Mouse (Mus musculus) kidney, postnatal 10 days (tissue): Measurements from ENCODE around the gene B230219D22Rik.
A peak's percentile ranks its signal among the peaks of the same experiment; 100 is the strongest.

Experiments used
- DNase-seq: peaks from one replicate; pipeline ENCODE4 v3.0.0; 2021; ENCODE audit warnings: mixed read lengths

B230219D22Rik gene

DNA sequence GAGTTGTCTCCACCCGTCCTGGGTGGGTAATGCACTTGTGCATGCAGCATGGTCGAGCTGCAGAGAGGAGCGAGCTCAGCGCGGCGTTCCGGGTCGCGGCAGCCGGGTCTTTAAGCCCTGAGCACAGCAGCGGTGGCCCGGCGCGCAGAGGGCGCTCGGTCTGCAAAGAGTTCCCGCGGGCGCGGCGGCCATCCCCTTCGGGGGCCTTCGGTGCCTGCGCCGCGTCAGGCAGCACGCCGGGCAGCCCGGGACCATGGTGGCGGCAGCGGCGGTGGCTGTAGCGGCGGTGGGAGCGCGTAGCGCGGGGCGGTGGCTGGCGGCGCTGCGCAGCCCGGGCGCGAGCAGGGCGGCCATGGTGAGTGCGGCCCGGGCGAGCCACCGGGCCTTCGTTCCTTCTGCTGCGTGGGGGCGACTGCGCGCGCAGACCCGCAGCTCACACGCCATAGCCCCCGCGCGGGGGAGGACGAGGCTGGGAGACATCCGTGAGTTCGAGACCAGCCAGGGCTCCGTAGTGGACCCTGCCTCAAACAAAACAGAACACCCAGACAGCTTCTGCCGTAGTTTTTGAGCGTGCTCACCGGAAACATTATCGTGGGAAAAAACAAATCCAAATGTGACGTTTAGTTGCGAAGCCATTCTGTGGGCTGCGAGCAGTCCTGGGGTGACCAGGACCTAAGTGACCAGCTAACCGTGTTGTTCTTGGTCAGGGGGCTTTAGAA, 34.4 kb downstream of the B230219D22Rik start, which contains the start of gene Pcbd2:
Pcbd2 (plus strand) TSS at position 249 of the 719 bp plus-strand sequence.
- peak; percentile 93 for DNase-seq

DNA sequence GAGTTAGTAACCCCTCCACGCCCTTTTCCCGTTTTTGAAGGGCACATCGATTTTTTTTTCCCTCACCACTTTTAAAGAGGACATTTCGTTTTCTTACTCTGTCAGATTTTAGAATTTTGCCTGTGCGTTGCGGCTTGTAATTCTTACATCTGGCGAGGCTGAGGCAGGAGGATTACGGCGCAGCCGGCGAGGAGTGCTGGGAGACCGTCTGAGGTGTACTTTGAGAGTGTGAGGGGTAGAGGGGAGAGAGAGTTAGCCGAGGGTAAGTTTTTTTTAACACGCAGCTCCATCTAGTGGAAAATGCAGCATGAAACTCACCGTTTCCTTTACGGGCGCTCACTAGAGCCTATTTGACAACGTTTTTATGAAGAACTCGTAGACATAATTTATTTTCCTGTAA, 34.9 kb downstream of the B230219D22Rik start:
- peak; percentile 75 for DNase-seq

DNA sequence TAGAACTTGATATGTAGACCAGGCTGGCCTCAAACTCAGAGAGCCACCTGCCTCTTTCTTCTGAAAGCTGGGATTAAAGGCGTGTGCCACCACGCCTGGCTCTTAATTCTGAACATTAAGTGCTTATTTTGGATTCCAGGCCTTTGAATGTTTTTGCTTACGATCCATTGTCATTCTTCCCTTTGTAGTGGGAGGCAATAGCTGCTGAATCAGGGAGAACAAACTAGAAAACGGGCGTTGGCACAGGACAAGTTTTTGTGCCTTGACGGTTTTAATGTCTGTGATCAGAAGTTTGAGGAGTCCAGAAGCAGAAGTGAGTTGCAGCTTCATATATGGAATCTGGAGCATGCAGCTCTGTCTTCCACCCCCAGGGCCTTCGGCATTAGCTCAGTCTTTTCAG, 37.8 kb downstream of the B230219D22Rik start:
- no peak for DNase-seq

DNA sequence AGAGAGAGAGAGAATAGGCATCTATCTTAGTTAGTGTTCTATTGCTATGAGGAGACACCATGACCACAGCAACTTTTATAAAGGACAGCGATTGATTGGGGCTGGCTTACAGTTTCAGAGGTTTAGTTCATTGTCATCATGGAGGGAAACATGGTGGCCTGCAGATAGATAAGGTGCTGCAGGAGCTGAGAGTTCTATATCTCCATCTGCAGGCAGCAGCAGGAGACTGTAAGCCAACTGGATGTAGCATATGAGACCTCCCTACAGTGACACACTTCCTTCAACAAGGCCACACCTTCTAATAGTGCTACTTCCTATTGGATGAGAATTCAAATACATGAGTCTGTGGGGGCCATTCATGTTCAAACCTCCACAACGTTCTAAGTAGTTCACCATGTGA, 39.2 kb downstream of the B230219D22Rik start:
- DNase-seq, result no peak

DNA sequence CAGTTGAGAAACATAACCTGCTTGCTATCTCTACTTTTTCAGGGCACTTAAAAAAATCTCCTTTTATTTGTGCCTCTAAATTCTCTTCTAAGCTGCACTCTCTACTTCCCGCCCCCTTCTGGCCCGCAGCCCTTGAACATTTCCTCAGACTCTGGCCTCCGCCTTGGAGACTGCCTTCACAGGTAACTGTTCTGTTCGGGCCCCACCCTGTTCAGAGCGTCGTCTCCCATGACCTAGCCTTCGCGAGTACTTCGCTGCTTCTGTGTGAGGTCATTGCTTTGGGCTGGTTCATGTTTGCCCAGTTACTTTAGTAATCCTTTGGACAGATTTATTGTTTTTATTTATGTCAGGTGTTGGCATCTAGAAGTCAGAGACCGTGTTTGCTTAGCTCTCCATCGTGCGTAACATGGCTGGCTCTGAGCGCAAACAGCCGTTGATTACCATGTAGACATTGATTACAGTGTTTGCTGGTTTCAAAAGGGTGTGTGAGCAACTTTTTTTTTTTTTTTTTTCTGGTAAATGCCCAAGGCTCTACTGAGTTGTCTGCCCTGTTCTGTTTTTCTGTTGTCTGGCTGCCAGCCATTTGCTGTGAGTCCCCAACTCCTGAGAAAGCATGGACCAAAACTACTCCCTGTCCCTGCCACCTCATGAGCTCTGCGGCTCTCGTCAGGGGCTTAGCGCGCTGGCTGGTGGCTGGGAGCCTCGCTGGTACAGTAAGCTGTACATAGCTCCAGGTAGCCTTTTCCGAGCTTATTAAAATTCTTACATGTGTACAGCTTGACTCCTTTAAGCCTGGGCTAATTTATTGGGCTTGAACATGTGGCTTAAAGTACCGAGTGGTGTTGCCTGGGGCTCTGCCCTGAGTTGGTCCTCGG, 40.9 kb downstream of the B230219D22Rik start:
- no peak for DNase-seq

DNA sequence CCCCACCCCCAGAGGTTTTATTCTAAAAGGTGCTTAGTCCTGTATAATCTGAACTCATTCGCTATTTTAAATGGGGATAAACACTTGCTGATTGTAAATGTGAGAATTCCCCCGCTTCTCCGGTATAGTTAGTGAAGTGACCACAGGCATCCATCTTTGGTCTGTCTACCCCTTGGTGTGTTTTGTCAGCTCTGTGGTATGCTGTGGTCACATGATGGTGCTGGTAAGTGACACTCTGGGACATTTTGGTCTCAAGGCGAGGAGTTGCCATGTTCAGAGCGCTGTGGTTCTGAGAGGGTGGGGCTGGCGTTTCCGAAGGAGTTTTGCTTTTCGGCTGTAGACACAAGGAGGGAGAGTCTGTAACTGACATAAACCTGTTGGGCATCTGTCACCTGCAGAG, 45.0 kb downstream of the B230219D22Rik start:
- no peak for DNase-seq

DNA sequence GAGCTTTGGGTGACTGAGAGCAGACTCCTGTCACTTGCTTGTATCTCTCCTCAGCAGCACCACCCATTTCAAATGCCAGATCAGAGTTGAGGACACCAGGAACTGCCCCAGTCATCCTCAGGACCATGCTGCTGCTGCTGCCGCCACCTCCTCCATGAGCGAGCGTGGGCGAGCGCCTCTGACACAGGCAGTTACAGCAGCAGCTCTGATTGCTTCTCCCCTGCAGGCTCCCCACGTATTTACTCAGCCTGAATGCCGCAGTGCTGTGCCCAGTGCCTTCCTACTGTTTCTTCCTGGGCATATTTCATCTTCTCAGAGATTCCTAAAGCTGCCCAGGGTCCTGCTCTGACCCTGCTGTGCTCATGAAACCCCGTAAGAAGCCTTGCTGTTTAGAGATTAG, 49.4 kb downstream of the B230219D22Rik start:
- DNase-seq, result no peak
